Mouse (Mus musculus) small intestine, adult 2 months (tissue): ENCODE measurements around the gene Rcsd1.

ENCODE experiments used
- CTCF ChIP-seq: fragments of 200-500 bp; IDR thresholded peaks from 2 replicates; pipeline ENCODE4 v1.5.1; 2012; ENCODE audit warnings: low read depth, mild to moderate bottlenecking, control low read depth, inconsistent platforms, low read length, moderate library complexity, mixed read lengths; ENCODE audit not compliant: insufficient replicate concordance, insufficient read length; ENCODE audit errors: extremely low read depth
- POLR2A ChIP-seq: fragments of 200-500 bp; IDR thresholded peaks from 2 replicates; pipeline ENCODE4 v1.6.1; 2012; ENCODE audit warnings: low read depth, mild to moderate bottlenecking, control low read depth, inconsistent platforms, low read length, moderate library complexity

DNA sequence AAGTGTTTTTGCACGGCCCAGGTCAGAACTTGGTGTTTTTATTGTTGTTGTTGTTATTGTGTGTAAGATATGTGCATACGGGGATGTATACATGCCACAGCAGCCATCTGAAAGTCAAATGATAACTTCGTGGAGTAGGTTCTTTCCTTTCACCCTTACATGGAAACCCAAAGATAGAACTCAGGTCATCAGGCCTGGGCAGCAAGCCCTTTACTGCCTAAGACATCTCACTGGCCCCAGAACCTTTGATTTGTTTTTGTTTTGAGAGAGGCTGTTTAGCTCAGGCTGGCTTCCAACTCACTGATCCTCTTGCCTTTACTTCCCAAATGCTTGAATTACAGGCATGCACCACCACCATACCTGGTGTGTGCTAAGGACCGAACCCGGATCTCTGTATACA, 13.5 kb downstream of the Rcsd1 start:
- no peak for TF ChIP-seq CTCF
- no peak for TF ChIP-seq POLR2A
